Mouse (Mus musculus) olfactory bulb, adult 2 months (tissue): ENCODE measurements at regions not wholly inside any gene's neighbourhood (a gene's known extent, or its start where the extent isn't known, plus 50 kb on each side); places are given as distances from the start of the nearest gene placed in this dataset.
"Not testable (repeated sequence)": the region's sequence is repeated elsewhere in the genome, so short reads cannot be mapped to it uniquely, and the experiment has no call there.

Experiments
- H3K27ac ChIP-seq: fragments of 200-500 bp; 2 replicates; pipeline ENCODE4 v1.5.1; 2012; ENCODE audit warnings: low read depth, low read length; ENCODE audit not compliant: insufficient read depth
- H3K4me1 ChIP-seq: fragments of 200-500 bp; 2 replicates; pipeline ENCODE4 v1.6.1; 2012; ENCODE audit warnings: low read length; ENCODE audit not compliant: control insufficient read depth, insufficient read depth
- H3K4me3 ChIP-seq: fragments of 200-500 bp; 2 replicates; pipeline ENCODE4 v1.5.1; 2012; ENCODE audit warnings: mild to moderate bottlenecking, low read depth, low read length, moderate library complexity; ENCODE audit not compliant: insufficient read depth
- CTCF ChIP-seq: fragments of 200-500 bp; IDR thresholded peaks from 2 replicates; pipeline ENCODE4 v1.5.1; 2012; ENCODE audit warnings: low read depth, mild to moderate bottlenecking, low read length, moderate library complexity; ENCODE audit not compliant: insufficient read depth
- POLR2A ChIP-seq: fragments of 200-500 bp; IDR thresholded peaks from 2 replicates; pipeline ENCODE4 v1.6.1; 2012; ENCODE audit warnings: mild to moderate bottlenecking, low read depth, low read length, moderate library complexity; ENCODE audit not compliant: insufficient read depth
- WGBS: fragments of 180-500 bp; shearing (Covaris S2); methylation state at CpG from one replicate; pipeline ENCODE4 v1.1.7; 2018; 5-methylcytosine and 5-hydroxymethylcytosine counted together

- H3K4me3 ChIP-seq, result no peak overlapping the region
- no peak overlapping the region for H3K27ac ChIP-seq
- TF ChIP-seq POLR2A, result no peak
- no peak for TF ChIP-seq CTCF
- WGBS, result 62% methylated on average over 4 of the region's 4 CpGs
- H3K4me1 ChIP-seq, result peaks cover 3% of the 10 kb centered on the region; the same call in 1 of the 2 replicates
Observed at GRCm38 (mm10) chr12:98144464-98144863, 114.8 kb downstream of the Galc start.

DNA sequence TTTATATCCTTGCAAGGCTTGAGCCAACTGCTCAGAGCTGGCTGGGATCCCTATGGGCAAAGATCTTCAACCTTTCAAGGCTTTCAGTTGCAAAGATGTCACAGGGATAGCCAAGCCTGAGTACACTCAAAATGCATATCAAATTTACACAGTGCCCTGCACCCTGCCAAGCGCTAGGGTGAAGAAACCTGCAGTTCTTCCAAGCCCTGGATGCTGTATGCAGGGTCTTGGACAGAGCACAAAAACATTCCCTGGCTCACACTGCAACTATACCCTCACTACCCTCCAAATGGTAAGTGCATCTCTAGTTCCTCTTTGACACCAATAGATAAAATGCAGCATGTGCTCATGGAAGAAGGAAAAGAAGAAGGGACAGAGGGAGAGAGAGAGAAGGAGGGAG is 116.1 kb downstream of the Galc start:
- H3K4me3 ChIP-seq, result no peak overlapping the region
- 81% methylated on average over 1 of the region's 1 CpGs for WGBS

GRCm38 (mm10) chr12:98139906-98140305 is 119.4 kb downstream of the Galc start:
- not testable (repeated sequence) for H3K27ac ChIP-seq, H3K4me1 ChIP-seq, H3K4me3 ChIP-seq
- 66% methylated on average over 3 of the region's 3 CpGs for WGBS

More for the DNA sequence above, 116.1 kb downstream of the Galc start:
- Histone ChIP-seq H3K27ac (no peak overlapping the region), H3K4me1 (peaks cover 3% of the 10 kb centered on the region; the same call in 1 of the 2 replicates)
- TF ChIP-seq POLR2A, result no peak
- TF ChIP-seq CTCF, result no peak

GRCm38 (mm10) chr12:98131276-98131675 is 128.0 kb downstream of the Galc start:
- no peak overlapping the region for H3K27ac ChIP-seq
- 34% methylated on average over 5 of the region's 5 CpGs for WGBS

DNA sequence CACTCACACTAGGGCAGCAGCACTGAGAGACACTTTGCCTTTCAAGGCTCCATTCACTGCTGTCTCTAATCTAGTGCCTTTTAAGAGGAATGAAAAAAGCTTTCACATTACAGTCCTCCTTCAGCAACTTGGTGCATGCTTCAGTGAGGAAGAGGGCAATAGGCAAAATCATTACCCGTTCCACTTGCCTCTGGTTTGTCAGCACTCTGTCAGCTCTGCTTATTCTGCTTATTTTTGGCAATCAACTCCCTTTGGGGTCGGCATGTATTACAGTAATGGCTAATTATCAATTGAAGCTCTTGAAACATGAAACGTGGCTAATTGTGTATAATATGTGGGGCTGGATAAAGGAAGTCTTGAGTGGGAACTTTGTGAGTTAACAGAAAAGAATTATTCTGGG is 135.7 kb downstream of the Galc start:
- Histone ChIP-seq H3K4me1 (no peaks in the 10 kb centered on the region), H3K27ac (no peak overlapping the region), H3K4me3 (no peak overlapping the region)
- 39% methylated on average over 3 of the region's 3 CpGs for WGBS
- TF ChIP-seq CTCF (no peak), POLR2A (no peak)

More at GRCm38 (mm10) chr12:98131276-98131675, 128.0 kb downstream of the Galc start:
- Histone ChIP-seq H3K4me3 (no peak overlapping the region), H3K4me1 (no peaks in the 10 kb centered on the region)
- TF ChIP-seq CTCF (no peak), POLR2A (no peak)

- TF ChIP-seq CTCF (no peak), POLR2A (no peak)
- WGBS, result 89% methylated on average over 9 of the region's 9 CpGs
- Histone ChIP-seq H3K4me3 (no peak overlapping the region), H3K4me1 (peaks cover 5% of the 10 kb centered on the region; the same call in 1 of the 2 replicates), H3K27ac (no peak overlapping the region)
Observed at GRCm38 (mm10) chr12:98108039-98108438, 151.2 kb downstream of the Galc start.

DNA sequence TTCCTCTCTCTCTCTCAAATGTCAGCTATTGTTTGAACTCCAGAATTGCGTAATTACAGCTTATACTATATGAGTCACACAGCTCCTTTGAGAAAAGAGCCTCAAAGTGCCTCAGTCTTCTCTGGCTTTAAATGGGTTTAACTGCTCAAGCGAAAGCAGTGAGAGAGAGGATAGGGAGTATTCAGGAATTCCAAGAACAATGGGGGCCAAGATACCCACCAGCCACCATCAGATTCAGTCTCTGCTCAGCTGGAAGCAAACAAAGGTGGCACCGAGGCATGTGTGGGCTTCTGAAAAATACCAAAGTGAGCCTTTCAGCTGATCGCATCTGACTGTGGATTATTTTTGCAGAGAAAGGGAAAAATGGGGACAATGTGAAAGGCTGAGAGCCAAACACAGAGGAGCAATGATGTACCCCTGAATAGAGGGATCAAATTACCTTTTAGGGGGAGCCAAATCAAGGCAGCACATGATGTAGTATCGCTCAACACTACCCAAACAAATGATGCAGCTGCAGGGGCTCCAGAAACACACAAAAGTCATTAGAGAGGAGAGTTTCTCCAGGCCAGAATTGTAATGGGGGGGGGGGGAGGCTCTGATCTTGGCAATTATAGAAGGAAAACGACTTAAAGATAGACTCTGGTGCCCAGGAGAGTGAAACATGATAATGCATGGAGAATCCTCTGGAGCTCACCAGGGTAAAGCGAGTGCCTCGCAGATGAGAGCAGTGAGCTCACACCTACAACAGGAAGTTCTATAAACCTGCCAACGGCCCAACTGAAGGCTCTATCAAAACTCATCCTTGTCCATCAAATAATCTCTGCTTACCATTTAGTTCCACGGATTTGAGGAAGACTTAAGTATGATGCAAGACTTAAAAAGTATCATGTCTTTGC is 152.2 kb downstream of the Galc start:
- Histone ChIP-seq H3K4me1 (peaks cover 5% of the 10 kb centered on the region; the same call in 1 of the 2 replicates), H3K4me3 (no peak overlapping the region), H3K27ac (0 out of 2 replicates have a peak overlapping the region, but pooled peaks have one; percentile 32)
- WGBS, result 42% methylated on average over 10 of the region's 10 CpGs
- TF ChIP-seq CTCF (no peak), POLR2A (no peak)

- WGBS, result 15% methylated on average over 3 of the region's 3 CpGs
- H3K4me1 ChIP-seq, result peaks cover 5% of the 10 kb centered on the region; the same call in 1 of the 2 replicates
- no peak overlapping the region for H3K27ac ChIP-seq
- TF ChIP-seq POLR2A, result no peak
- TF ChIP-seq CTCF, result no peak
- H3K4me3 ChIP-seq, result no peak overlapping the region
Observed at GRCm38 (mm10) chr12:98106151-98106788, 153.0 kb downstream of the Galc start.

GRCm38 (mm10) chr12:98105749-98106148 is 153.5 kb downstream of the Galc start:
- peaks cover 5% of the 10 kb centered on the region; the same call in 1 of the 2 replicates for H3K4me1 ChIP-seq
- TF ChIP-seq CTCF (no peak), POLR2A (no peak)
- H3K4me3 ChIP-seq, result no peak overlapping the region
- H3K27ac ChIP-seq, result peak overlapping the region; percentile 75; the same call in 1 of the 2 replicates

DNA sequence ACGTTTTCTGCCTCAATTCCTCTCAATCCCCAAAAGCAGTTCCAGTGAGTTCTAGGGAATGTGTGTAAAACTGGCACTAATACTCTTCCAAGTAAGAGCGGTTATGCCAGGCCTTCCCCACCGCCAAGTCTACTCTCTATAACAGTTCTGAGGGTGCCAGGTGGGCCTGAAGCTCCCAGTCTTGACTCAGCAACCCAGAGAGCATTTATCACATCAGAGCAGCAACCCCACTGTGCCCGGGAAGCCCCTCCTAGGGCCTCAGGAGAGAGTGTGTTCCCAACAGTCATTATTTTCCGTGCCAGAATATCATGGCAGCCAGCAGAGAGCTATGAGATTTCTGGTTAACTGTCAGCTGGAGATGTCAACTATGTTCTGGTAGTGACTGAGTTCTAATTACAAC is 169.1 kb downstream of the Galc start:
- WGBS, result 66% methylated on average over 5 of the region's 5 CpGs
- no peak overlapping the region for H3K27ac ChIP-seq
- no peak for TF ChIP-seq CTCF
- no peak for TF ChIP-seq POLR2A

More for the DNA sequence above, 169.1 kb downstream of the Galc start:
- no peaks in the 10 kb centered on the region for H3K4me1 ChIP-seq
- no peak overlapping the region for H3K4me3 ChIP-seq
